Mouse (Mus musculus) layer of hippocampus, postnatal 14 days (tissue): ENCODE results near the gene A630001G21Rik. TPM values are rescaled to one million over a fixed set of nuclear protein-coding genes. Genes with fewer than 3 reads are reported as not detected.
A peak's percentile ranks its signal among the peaks of the same experiment; 100 is the strongest.
"Not testable (repeated sequence)": the region's sequence is repeated elsewhere in the genome, so short reads cannot be mapped to it uniquely, and the experiment has no call there.

Source experiments
- DNase-seq, 2 experiments: peaks; one replicate each; pipeline ENCODE4 v3.0.0; 2021 to 2022; ENCODE audit warnings: low spot score in 2 of 2, mixed read lengths in 1 of 2
- long read RNA-seq, 2 experiments: library from polyadenylated mRNA; stranded (forward); transcript quantifications; one replicate each; pipeline ENCODE4 v2.0.0; 2021
- total RNA-seq, 2 experiments: library from RNA; stranded (reverse); gene quantifications; 2 replicates each; pipeline ENCODE4 v1.2.3; 2021

A630001G21Rik gene
- under 1 TPM in 1 of 2 experiments, not detected in 1; 0.36 TPM for total RNA-seq
- long read RNA-seq, experiment 1, partial matches to known transcripts = 1 of 1 reads
- long read RNA-seq, experiment 1, other reads (novel, unspliced or antisense) = 0 of 1 reads
- long read RNA-seq, experiment 2 = 0 reads

- DNase-seq = no peak
Observed at GRCm38 (mm10) chr1:85778436-85778835, at the start of gene A630001G21Rik. A630001G21Rik (minus strand) TSS chr1:85778643.

GRCm38 (mm10) chr1:85827166-85827565 is 48.7 kb upstream of the A630001G21Rik start:
- no peak for DNase-seq

GRCm38 (mm10) chr1:85824905-85825304 is 46.5 kb upstream of the A630001G21Rik start:
- DNase-seq = no peak

- DNase-seq = peak in 1 of 2 experiments; percentile 45
Observed at GRCm38 (mm10) chr1:85822239-85822638, 43.8 kb upstream of the A630001G21Rik start.

GRCm38 (mm10) chr1:85819695-85820094 is 41.3 kb upstream of the A630001G21Rik start:
- DNase-seq = no peak

GRCm38 (mm10) chr1:85818121-85818520 is 39.7 kb upstream of the A630001G21Rik start:
- DNase-seq = no peak

- DNase-seq = not testable (repeated sequence)
Observed at GRCm38 (mm10) chr1:85814213-85814612, 35.8 kb upstream of the A630001G21Rik start.

- DNase-seq = no peak
Observed at GRCm38 (mm10) chr1:85810787-85811186, 32.3 kb upstream of the A630001G21Rik start.

GRCm38 (mm10) chr1:85810343-85810742 is 31.9 kb upstream of the A630001G21Rik start:
- DNase-seq = no peak

GRCm38 (mm10) chr1:85809256-85809655 is 30.8 kb upstream of the A630001G21Rik start:
- DNase-seq = no peak

- no peak for DNase-seq
Observed at GRCm38 (mm10) chr1:85804551-85804950, 26.1 kb upstream of the A630001G21Rik start.

GRCm38 (mm10) chr1:85802517-85802916 is 24.1 kb upstream of the A630001G21Rik start:
- no peak for DNase-seq

GRCm38 (mm10) chr1:85799776-85800175 is 21.3 kb upstream of the A630001G21Rik start:
- no peak for DNase-seq

GRCm38 (mm10) chr1:85795196-85795595 is 16.8 kb upstream of the A630001G21Rik start:
- no peak for DNase-seq

GRCm38 (mm10) chr1:85794106-85794771 is 15.8 kb upstream of the A630001G21Rik start:
- DNase-seq = peak; percentile 14 to 42

- DNase-seq = peak; percentile 88
Observed at GRCm38 (mm10) chr1:85793208-85794105, 15.0 kb upstream of the A630001G21Rik start, which contains the start of gene Cab39. Cab39 (plus strand) TSS chr1:85793441.

GRCm38 (mm10) chr1:85791476-85791875 is 13.0 kb upstream of the A630001G21Rik start:
- no peak for DNase-seq

GRCm38 (mm10) chr1:85790565-85790964 is 12.1 kb upstream of the A630001G21Rik start:
- DNase-seq = no peak

GRCm38 (mm10) chr1:85779428-85780180 is 1.2 kb upstream of the A630001G21Rik start:
- no peak for DNase-seq

- DNase-seq = no peak
Observed at GRCm38 (mm10) chr1:85779012-85779411, 569 bp upstream of the A630001G21Rik start.

- no peak for DNase-seq
Observed at GRCm38 (mm10) chr1:85776154-85776553, 2.3 kb downstream of the A630001G21Rik start.
